Mouse (Mus musculus) ES-E14 (cell line): ENCODE results near the gene Ankrd65. TPM values are rescaled to one million over a fixed set of nuclear protein-coding genes. Genes with fewer than 3 reads are reported as not detected.

ENCODE experiments used
- DNase-seq: peaks from one replicate; pipeline ENCODE4 v3.0.0-alpha.2; 2013; ENCODE audit warnings: low read depth, low spot score
- H3K27ac ChIP-seq: 2 replicates; pipeline ENCODE4 v1.5.1; 2012; ENCODE audit warnings: low read depth, mild to moderate bottlenecking, low read length, moderate library complexity, mixed read lengths; ENCODE audit not compliant: poor library complexity, insufficient read depth, severe bottlenecking
- H3K36me3 ChIP-seq: 2 replicates; pipeline ENCODE4 v1.6.1; 2012; ENCODE audit warnings: mild to moderate bottlenecking, low read length, moderate library complexity, mixed read lengths; ENCODE audit not compliant: control insufficient read depth, poor library complexity, insufficient read depth, severe bottlenecking
- H3K4me1 ChIP-seq, 2 experiments: fragments of 150-350 bp in 1 of 2; sonication (generic) in 1 of 2; 2 replicates each; pipeline ENCODE4 v1.6.1; 2012; ENCODE audit warnings: low read length in 2 of 2, mild to moderate bottlenecking in 1 of 2, mixed read lengths in 1 of 2; ENCODE audit not compliant: control insufficient read depth in 2 of 2, insufficient read depth in 2 of 2, poor library complexity in 1 of 2
- H3K4me3 ChIP-seq, 2 experiments: fragments of 150-350 bp in 1 of 2; sonication (generic) in 1 of 2; 2 replicates each; pipeline ENCODE4 v1.5.1; 2012; ENCODE audit warnings: low read length in 2 of 2, low read depth in 1 of 2, mild to moderate bottlenecking in 1 of 2, mixed read lengths in 1 of 2; ENCODE audit not compliant: insufficient read depth in 1 of 2, poor library complexity in 1 of 2, severe bottlenecking in 1 of 2
- H3K9ac ChIP-seq: 2 replicates; pipeline ENCODE4 v1.6.1; 2012; ENCODE audit warnings: low read depth, mild to moderate bottlenecking, low read length, mixed read lengths; ENCODE audit not compliant: poor library complexity, insufficient read depth, severe bottlenecking
- H3K9me3 ChIP-seq: fragments of 150-350 bp; sonication (generic); 2 replicates; pipeline ENCODE4 v1.6.1; 2012; ENCODE audit warnings: low read depth, mild to moderate bottlenecking, low read length; ENCODE audit not compliant: control insufficient read depth, insufficient read depth
- CHD2 ChIP-seq: IDR thresholded peaks from 2 replicates; pipeline ENCODE4 v1.6.1; 2014; ENCODE audit warnings: mild to moderate bottlenecking, low read depth, low read length, inconsistent platforms
- HCFC1 ChIP-seq: IDR thresholded peaks from 2 replicates; pipeline ENCODE4 v1.6.1; 2012; ENCODE audit warnings: low read length, inconsistent platforms, borderline replicate concordance; ENCODE audit not compliant: insufficient read depth
- MAFK ChIP-seq: IDR thresholded peaks from 2 replicates; pipeline ENCODE4 v1.6.1; 2014; ENCODE audit warnings: mild to moderate bottlenecking, low read depth, low read length, inconsistent platforms; ENCODE audit not compliant: insufficient read depth
- ZC3H11A ChIP-seq: IDR thresholded peaks from 2 replicates; pipeline ENCODE4 v1.6.1; 2012; ENCODE audit warnings: low read depth, mild to moderate bottlenecking, inconsistent platforms, low read length, borderline replicate concordance
- ZNF384 ChIP-seq: IDR thresholded peaks from 2 replicates; pipeline ENCODE4 v1.6.1; 2012; ENCODE audit warnings: low read depth, low read length, inconsistent platforms
- in situ Hi-C, 2 experiments: fragments of 600-800 bp; cut with MboI; formaldehyde crosslinking; loops; one replicate each; pipeline ENCODE4 v1.15.1; 2025; ENCODE audit warnings: low sequenced_read_pairs in 2 of 2, inconsistent platforms in 1 of 2; ENCODE audit not compliant: unreplicated experiment in 2 of 2
- total RNA-seq: library from RNA; depleted of rRNA; stranded (reverse); fragments of 300-350 nt; gene quantifications from 2 replicates; pipeline ENCODE4 v1.2.3, GENCODE M21; 2012

The Ankrd65 gene
- total RNA-seq, 1 experiment: 0.49 TPM

- H3K9me3 ChIP-seq: no peaks in the 10 kb centered on the region
- no peaks in the 10 kb centered on the region for H3K4me1 ChIP-seq
- TF ChIP-seq HCFC1: no peak
- TF ChIP-seq CHD2: no peak
- TF ChIP-seq ZC3H11A: no peak
- TF ChIP-seq MAFK: no peak
- no peak for TF ChIP-seq ZNF384
- no peak overlapping the region for H3K27ac ChIP-seq
- H3K4me3 ChIP-seq: no peak overlapping the region
- no peak for DNase-seq
- no peak overlapping the region for H3K9ac ChIP-seq
- in situ Hi-C loops: no loop called here
- H3K36me3 ChIP-seq: peaks cover 71% of the 10 kb centered on the region
Observed at GRCm38 (mm10) chr4:155746036-155746548, 44.1 kb upstream of the Ankrd65 start.

- no peaks in the 10 kb centered on the region for H3K9me3 ChIP-seq
- no peak overlapping the region for H3K4me3 ChIP-seq
- H3K27ac ChIP-seq: no peak overlapping the region
- TF ChIP-seq HCFC1 (no peak), ZNF384 (no peak), ZC3H11A (no peak), CHD2 (no peak), MAFK (no peak)
- no peaks in the 10 kb centered on the region for H3K4me1 ChIP-seq
- no peak overlapping the region for H3K9ac ChIP-seq
- no peak for DNase-seq
- H3K36me3 ChIP-seq: peaks cover 76% of the 10 kb centered on the region
- in situ Hi-C loops: no loop called here
Observed at GRCm38 (mm10) chr4:155746575-155747490, 43.4 kb upstream of the Ankrd65 start.

- in situ Hi-C loops: no loop called here
- TF ChIP-seq ZC3H11A: no peak
- no peak for TF ChIP-seq MAFK
- no peak for TF ChIP-seq ZNF384
- TF ChIP-seq CHD2: no peak
- TF ChIP-seq HCFC1: no peak
- peaks cover 38% of the 10 kb centered on the region for H3K36me3 ChIP-seq
Observed at GRCm38 (mm10) chr4:155757011-155757410, 33.2 kb upstream of the Ankrd65 start.

GRCm38 (mm10) chr4:155759862-155760612 is 30.2 kb upstream of the Ankrd65 start:
- DNase-seq: no peak
- in situ Hi-C loops: no loop called here
- H3K9me3 ChIP-seq: no peaks in the 10 kb centered on the region

More at GRCm38 (mm10) chr4:155757011-155757410, 33.2 kb upstream of the Ankrd65 start:
- Histone ChIP-seq H3K27ac (no peak overlapping the region), H3K9ac (no peak overlapping the region), H3K4me3 (no peak overlapping the region), H3K4me1 (peaks cover 2 to 3% of the 10 kb centered on the region in 2 experiments; a peak in 2 of 4 replicates), H3K9me3 (no peaks in the 10 kb centered on the region)
- DNase-seq: no peak

More at GRCm38 (mm10) chr4:155759862-155760612, 30.2 kb upstream of the Ankrd65 start:
- Histone ChIP-seq H3K9ac (peak overlapping the region; percentile 93), H3K36me3 (peaks cover 20% of the 10 kb centered on the region), H3K4me3 (peak overlapping the region; percentile 76 to 88), H3K27ac (no peak overlapping the region), H3K4me1 (peaks cover 2 to 3% of the 10 kb centered on the region in 2 experiments; a peak in 3 of 4 replicates)
- TF ChIP-seq ZC3H11A: no peak
- TF ChIP-seq MAFK: no peak
- TF ChIP-seq CHD2: no peak
- no peak for TF ChIP-seq ZNF384
- no peak for TF ChIP-seq HCFC1
